Mouse (Mus musculus) CH12.LX (cell line): Measurements from ENCODE around the gene Jup. TPM values are rescaled to one million over a fixed set of nuclear protein-coding genes. Genes with fewer than 3 reads are reported as not detected.

Source experiments
- DNase-seq: peaks from one replicate; pipeline ENCODE4 v3.0.0-alpha.2; 2013; ENCODE audit errors: extremely low read depth
- H3K27ac ChIP-seq: 2 replicates; pipeline ENCODE4 v1.5.1; 2012; ENCODE audit warnings: low read depth, mild to moderate bottlenecking, control low read depth, moderate library complexity; ENCODE audit not compliant: insufficient read depth
- H3K27me3 ChIP-seq: replicated peaks from 2 replicates; pipeline ENCODE3; 2012; ENCODE audit warnings: inconsistent platforms
- H3K36me3 ChIP-seq, 2 experiments: replicated peaks in 1 of 2; 2 replicates each; pipeline versions ENCODE3 to v1.6.1; 2012; ENCODE audit warnings: inconsistent platforms in 1 of 2, low read length in 1 of 2, mild to moderate bottlenecking in 1 of 2, mixed read lengths in 1 of 2, moderate library complexity in 1 of 2; ENCODE audit not compliant: control insufficient read depth in 1 of 2, insufficient read depth in 1 of 2
- H3K4me1 ChIP-seq, 2 experiments: 2 replicates each; pipeline ENCODE4 v1.6.1; 2012; ENCODE audit warnings: inconsistent platforms in 1 of 2, moderate library complexity in 1 of 2; ENCODE audit not compliant: insufficient read depth in 2 of 2, control insufficient read depth in 1 of 2
- H3K4me2 ChIP-seq: 2 replicates; pipeline ENCODE4 v1.6.1; 2012; ENCODE audit warnings: low read depth, mild to moderate bottlenecking, control low read depth; ENCODE audit not compliant: poor library complexity, insufficient read depth, severe bottlenecking
- H3K4me3 ChIP-seq, 3 experiments: fragments of 150-350 bp in 1 of 3; sonication (generic) in 1 of 3; replicated peaks in 1 of 3; 2 replicates each; pipeline versions ENCODE3 to v1.5.1; 2011 to 2012; ENCODE audit warnings: low read depth in 2 of 3, low read length in 2 of 3, mild to moderate bottlenecking in 2 of 3, moderate library complexity in 2 of 3, control low read depth in 1 of 3, improper control_type of control experiment in 1 of 3, inconsistent platforms in 1 of 3, mixed read lengths in 1 of 3; ENCODE audit not compliant: poor library complexity in 1 of 3
- H3K79me2 ChIP-seq: replicated peaks from 2 replicates; pipeline ENCODE4 v1.6.1; 2012; ENCODE audit warnings: mild to moderate bottlenecking, moderate library complexity; ENCODE audit not compliant: control insufficient read depth, poor library complexity, insufficient read depth, severe bottlenecking; ENCODE audit errors: extremely low read depth
- H3K9ac ChIP-seq: 2 replicates; pipeline ENCODE4 v1.6.1; 2012; ENCODE audit warnings: low read depth, mild to moderate bottlenecking, control low read depth, moderate library complexity; ENCODE audit not compliant: insufficient read depth
- H3K9me3 ChIP-seq: replicated peaks from 2 replicates; pipeline ENCODE3; 2012; ENCODE audit warnings: low read length, inconsistent platforms, mixed read lengths
- BHLHE40 ChIP-seq: IDR thresholded peaks from 2 replicates; pipeline ENCODE4 v1.6.1; 2011; ENCODE audit warnings: mild to moderate bottlenecking, low read depth, low read length, improper control_type of control experiment
- CTCF ChIP-seq, 2 experiments: IDR thresholded peaks in 1 of 2; conservative IDR thresholded peaks in 1 of 2; 2 replicates each; pipeline ENCODE4 v1.5.1; 2011 to 2012; ENCODE audit warnings: low read depth in 2 of 2, low read length in 2 of 2, improper control_type of control experiment in 1 of 2, inconsistent platforms in 1 of 2, mild to moderate bottlenecking in 1 of 2, moderate library complexity in 1 of 2
- E2F4 ChIP-seq: IDR thresholded peaks from 2 replicates; pipeline ENCODE4 v1.6.1; 2011; ENCODE audit warnings: low read depth, low read length, improper control_type of control experiment; ENCODE audit not compliant: insufficient replicate concordance
- ELF1 ChIP-seq: IDR thresholded peaks from 2 replicates; pipeline ENCODE4 v1.6.1; 2014; ENCODE audit warnings: low read depth, mild to moderate bottlenecking, inconsistent platforms, low read length, improper control_type of control experiment
- EP300 ChIP-seq: IDR thresholded peaks from 2 replicates; pipeline ENCODE4 v1.6.1; 2011; ENCODE audit warnings: low read length, improper control_type of control experiment
- ETS1 ChIP-seq: conservative IDR thresholded peaks from 2 replicates; pipeline ENCODE4 v1.6.1; 2012; ENCODE audit warnings: low read depth, mild to moderate bottlenecking, inconsistent platforms, low read length, improper control_type of control experiment, moderate library complexity
- GABPA ChIP-seq: IDR thresholded peaks from 2 replicates; pipeline ENCODE4 v1.6.1; 2012; ENCODE audit warnings: low read depth, low read length, improper control_type of control experiment, inconsistent platforms; ENCODE audit not compliant: insufficient replicate concordance
- JUND ChIP-seq: conservative IDR thresholded peaks from 2 replicates; pipeline ENCODE4 v1.6.1; 2011; ENCODE audit warnings: low read depth, low read length, improper control_type of control experiment
- MAFK ChIP-seq: IDR thresholded peaks from 2 replicates; pipeline ENCODE4 v1.6.1; 2011; ENCODE audit warnings: low read length, improper control_type of control experiment; ENCODE audit not compliant: insufficient replicate concordance
- MAZ ChIP-seq: IDR thresholded peaks from 2 replicates; pipeline ENCODE4 v1.6.1; 2012; ENCODE audit warnings: low read depth, mild to moderate bottlenecking, inconsistent platforms, low read length, improper control_type of control experiment, moderate library complexity
- MEF2A ChIP-seq: IDR thresholded peaks from 2 replicates; pipeline ENCODE4 v1.6.1; 2014; ENCODE audit warnings: low read depth, mild to moderate bottlenecking, inconsistent platforms, low read length, improper control_type of control experiment, borderline replicate concordance
- MXI1 ChIP-seq: IDR thresholded peaks from 2 replicates; pipeline ENCODE4 v1.6.1; 2011; ENCODE audit warnings: mild to moderate bottlenecking, low read depth, low read length, improper control_type of control experiment
- PAX5 ChIP-seq: IDR thresholded peaks from 2 replicates; pipeline ENCODE4 v1.6.1; 2012; ENCODE audit warnings: low read length, inconsistent platforms, mixed read lengths
- POLR2A ChIP-seq: IDR thresholded peaks from 2 replicates; pipeline ENCODE4 v1.6.1; 2011; ENCODE audit warnings: low read depth, mild to moderate bottlenecking, improper control_type of control experiment, low read length
- SIN3A ChIP-seq: IDR thresholded peaks from 2 replicates; pipeline ENCODE4 v1.6.1; 2012; ENCODE audit warnings: low read length, improper control_type of control experiment, inconsistent platforms
- UBTF ChIP-seq: IDR thresholded peaks from 2 replicates; pipeline ENCODE4 v1.6.1; 2012; ENCODE audit warnings: low read depth, mild to moderate bottlenecking, inconsistent platforms, low read length, improper control_type of control experiment, moderate library complexity
- USF1 ChIP-seq: IDR thresholded peaks from 2 replicates; pipeline ENCODE4 v1.6.1; 2014; ENCODE audit warnings: low read depth, mild to moderate bottlenecking, inconsistent platforms, low read length, improper control_type of control experiment
- ZC3H11A ChIP-seq: IDR thresholded peaks from 2 replicates; pipeline ENCODE4 v1.6.1; 2012; ENCODE audit warnings: low read depth, mild to moderate bottlenecking, inconsistent platforms, low read length, improper control_type of control experiment
- dilution Hi-C: fragments of 300-500 bp; cut with MboI; formaldehyde crosslinking; loops from 2 replicates; pipeline ENCODE4 v1.14.3; 2020; ENCODE audit warnings: low sequenced_read_pairs; ENCODE audit not compliant: extremely low pct_unique_long_range_greater_than_20kb, extremely low pct_ligation_motif_present
- in situ Hi-C: fragments of 300-500 bp; cut with MboI; formaldehyde crosslinking; loops from 3 replicates; pipeline ENCODE4 v1.14.3; 2019; ENCODE audit warnings: low sequenced_read_pairs, low pct_ligation_motif_present, low pct_unique_long_range_greater_than_20kb, mixed read lengths
- polyA plus RNA-seq: library from polyadenylated mRNA; unstranded; fragments of >175 nt; gene quantifications from 2 replicates; pipeline ENCODE4 v1.2.1, GENCODE M21; 2012; ENCODE audit warnings: low read depth; ENCODE audit not compliant: insufficient read length
- total RNA-seq, 2 experiments: library from RNA; depleted of rRNA; stranded (reverse); fragments of 300-350 nt in 1 of 2; fragments of >200 nt in 1 of 2; gene quantifications; 2 replicates each; pipeline ENCODE4 v1.2.3; 2012 to 2014

Gene Jup
- total and polyA plus RNA-seq, 3 experiments, result 0.68 to 1.4 (median 1.1) TPM

DNA sequence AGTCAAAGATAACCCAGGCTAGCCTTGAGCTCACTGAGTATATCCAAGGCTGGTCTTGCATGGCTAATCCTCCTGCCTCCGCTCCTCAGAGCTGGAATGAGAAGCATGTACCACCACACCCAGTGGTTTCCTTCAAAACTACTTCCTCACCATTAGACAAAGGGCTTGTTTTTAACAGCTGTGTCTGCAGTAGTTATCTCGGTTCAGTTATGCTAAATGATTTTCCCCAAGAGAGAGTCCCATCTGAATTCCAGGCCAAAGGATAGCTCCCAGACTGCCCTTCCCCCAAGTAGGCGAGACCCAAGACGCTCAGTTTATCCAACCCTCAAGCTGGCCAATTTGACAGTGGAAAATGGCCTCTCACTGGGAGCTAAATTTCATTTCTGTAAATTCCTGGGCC is 21.6 kb downstream of the Jup start:
- H3K27me3 ChIP-seq, result peaks cover 26% of the 10 kb centered on the region
- no peak for TF ChIP-seq E2F4
- no peak overlapping the region for H3K4me2 ChIP-seq
- dilution Hi-C loops, result no loop called here
- H3K9ac ChIP-seq, result no peak overlapping the region
- H3K27ac ChIP-seq, result no peak overlapping the region
- H3K9me3 ChIP-seq, result no peaks in the 10 kb centered on the region
- no peaks in the 10 kb centered on the region for H3K36me3 ChIP-seq
- peaks cover 0 to 3% of the 10 kb centered on the region in 2 experiments; a peak in 2 of 4 replicates for H3K4me1 ChIP-seq
- H3K4me3 ChIP-seq, result no peak overlapping the region
- in situ Hi-C loops, result no loop called here
- no peaks in the 10 kb centered on the region for H3K79me2 ChIP-seq
- no peak for DNase-seq

DNA sequence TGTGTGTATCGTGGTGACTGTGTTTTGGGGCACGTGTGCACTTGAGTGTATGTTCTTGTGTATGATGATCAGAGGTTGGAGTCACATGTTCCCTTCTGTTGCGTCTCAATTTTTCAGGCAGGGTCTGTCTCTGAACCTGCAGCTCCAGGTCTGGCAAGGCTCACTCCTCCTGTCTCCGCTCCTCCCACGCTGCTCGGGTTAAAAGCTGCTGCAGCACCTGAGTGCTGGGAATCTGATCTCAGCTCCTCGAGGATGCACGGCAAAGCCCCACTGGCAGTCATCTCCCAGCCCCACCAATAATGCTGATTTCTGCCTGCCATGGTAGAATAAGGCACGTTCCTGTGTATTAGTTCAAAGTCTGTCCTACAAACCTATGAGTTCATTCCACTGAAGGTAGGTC is 22.4 kb downstream of the Jup start:
- dilution Hi-C loops (no loop called here), in situ Hi-C loops (no loop called here)
- no peaks in the 10 kb centered on the region for H3K36me3 ChIP-seq
- H3K4me3 ChIP-seq, result no peak overlapping the region
- H3K4me2 ChIP-seq, result no peak overlapping the region
- no peak for DNase-seq
- H3K9me3 ChIP-seq, result no peaks in the 10 kb centered on the region
- peaks cover 22% of the 10 kb centered on the region for H3K27me3 ChIP-seq
- peaks cover 0 to 3% of the 10 kb centered on the region in 2 experiments; a peak in 2 of 4 replicates for H3K4me1 ChIP-seq
- no peak for TF ChIP-seq MEF2A
- no peak for TF ChIP-seq MXI1
- TF ChIP-seq BHLHE40, result no peak
- TF ChIP-seq MAZ, result no peak
- TF ChIP-seq E2F4, result no peak
- TF ChIP-seq USF1, result no peak
- TF ChIP-seq CTCF (conservative IDR thresholded peaks at IDR 0.05 in 1 of 2, IDR thresholded peaks at IDR 0.05 in 1 of 2; ENCODE audit: low read depth in 2 of 2, low read length in 2 of 2), result no peak
- TF ChIP-seq UBTF, result no peak
- no peak for TF ChIP-seq PAX5
- TF ChIP-seq GABPA, result no peak
- no peak for TF ChIP-seq POLR2A
- no peak for TF ChIP-seq ETS1
- no peak for TF ChIP-seq JUND
- no peak for TF ChIP-seq MAFK
- no peak for TF ChIP-seq ELF1
- no peak for TF ChIP-seq SIN3A
- no peak for TF ChIP-seq EP300
- TF ChIP-seq ZC3H11A, result no peak
- no peaks in the 10 kb centered on the region for H3K79me2 ChIP-seq
- no peak overlapping the region for H3K9ac ChIP-seq
- no peak overlapping the region for H3K27ac ChIP-seq
